Mouse (Mus musculus): ENCODE measurements around the gene Pbld2.

The Pbld2 gene

DNA sequence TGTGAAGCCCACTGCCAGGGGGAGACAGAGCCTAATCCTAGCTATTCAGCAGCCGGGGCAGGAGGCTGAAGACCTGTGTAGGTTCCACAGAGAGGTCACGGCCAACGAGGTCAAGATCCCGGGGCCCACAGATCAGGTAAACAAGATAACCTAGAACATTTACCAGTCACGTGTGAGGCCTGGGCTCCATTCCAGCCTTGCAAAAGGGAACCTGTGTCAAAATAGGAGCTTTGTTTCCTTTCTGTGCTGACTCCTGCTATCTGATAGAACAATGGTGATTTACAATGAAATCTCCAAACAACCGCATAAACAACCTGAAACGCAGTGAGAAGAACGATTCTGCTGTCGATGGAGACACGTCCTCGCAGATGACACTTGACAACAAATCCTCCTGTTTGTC, 36.3 kb downstream of the Pbld2 start:
- intact Hi-C loops (cut with DNase I) = no loop called here

DNA sequence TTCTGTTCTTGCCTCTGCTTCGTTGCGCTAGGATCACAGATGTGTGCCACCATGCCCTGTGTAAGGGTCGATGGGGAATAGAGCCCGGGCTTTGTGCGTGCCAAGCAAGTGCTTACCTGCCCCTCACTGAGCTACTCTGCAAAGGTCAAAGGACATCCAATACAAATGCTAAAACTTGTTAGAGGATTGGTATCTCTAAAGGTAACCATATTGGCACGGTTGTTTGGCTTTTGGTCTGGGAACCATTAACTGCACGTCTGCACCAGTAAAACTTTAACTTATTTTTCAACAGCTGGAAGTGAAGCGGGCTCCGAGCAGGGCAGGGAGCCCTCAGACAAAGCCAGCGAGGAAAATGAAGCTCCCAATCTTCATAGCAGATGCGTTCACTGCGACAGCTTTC, 37.2 kb downstream of the Pbld2 start:
- intact Hi-C loops (cut with DNase I) = no loop called here

DNA sequence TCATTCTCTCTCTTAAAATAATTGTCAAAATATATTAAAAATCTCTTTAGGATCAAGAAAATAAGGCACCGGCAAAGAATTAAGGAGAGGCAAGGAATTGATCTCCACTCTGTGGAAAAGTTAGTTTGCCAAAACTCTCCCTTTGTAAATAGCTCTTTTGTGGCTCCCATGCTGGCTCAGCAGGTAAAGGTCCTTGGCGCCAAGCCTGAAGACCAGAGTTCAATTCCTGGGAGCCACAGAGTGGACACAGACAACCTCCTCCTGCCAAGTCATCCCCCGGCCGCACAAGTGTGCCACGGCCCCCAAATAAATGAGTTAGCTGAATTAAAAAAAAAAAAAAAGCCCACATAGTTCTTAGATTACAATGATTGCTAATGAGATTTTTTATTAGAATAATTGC, 38.6 kb downstream of the Pbld2 start:
- intact Hi-C loops (cut with DNase I) = no loop called here

DNA sequence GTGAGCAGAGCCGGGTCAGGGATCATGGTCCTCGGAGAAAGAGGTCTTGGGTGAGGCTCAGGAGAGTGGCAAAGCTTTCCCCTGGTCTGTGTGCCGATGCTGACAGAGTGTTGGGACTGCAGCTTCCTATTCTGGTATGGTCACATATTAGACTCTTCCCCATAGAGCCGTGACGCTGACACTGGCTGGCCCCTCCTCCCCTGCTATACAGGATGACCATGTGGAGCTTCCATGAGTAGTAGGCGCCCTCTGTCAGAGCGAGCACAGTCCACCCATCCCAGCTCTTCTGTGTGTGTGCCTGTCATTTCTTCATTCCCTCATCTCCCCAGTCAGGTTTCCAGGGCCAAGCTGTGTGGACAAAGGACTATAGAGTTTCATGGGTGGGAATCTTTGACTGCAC, 39.2 kb downstream of the Pbld2 start:
- intact Hi-C loops (cut with DNase I) = no loop called here

DNA sequence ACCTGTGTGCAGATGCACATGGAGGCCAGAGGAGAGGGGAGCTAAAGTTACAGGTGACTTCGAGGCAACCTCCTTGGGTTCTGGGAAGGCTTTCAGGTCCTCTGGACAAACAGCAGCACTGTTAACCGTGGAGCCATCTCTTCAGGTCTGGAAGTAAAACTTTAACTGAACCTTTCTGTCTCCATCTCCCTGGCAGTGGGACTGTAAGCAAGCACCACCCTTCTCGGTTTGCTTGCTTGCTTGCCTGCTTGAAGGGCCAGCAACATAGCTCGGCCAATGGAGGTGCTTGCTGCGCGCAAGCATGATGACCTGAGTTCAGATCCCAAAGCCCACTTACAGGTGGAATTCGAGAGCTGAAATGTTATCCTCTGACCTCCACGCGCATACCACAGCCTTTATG, 40.4 kb downstream of the Pbld2 start:
- intact Hi-C loops (cut with DNase I) = no loop called here

DNA sequence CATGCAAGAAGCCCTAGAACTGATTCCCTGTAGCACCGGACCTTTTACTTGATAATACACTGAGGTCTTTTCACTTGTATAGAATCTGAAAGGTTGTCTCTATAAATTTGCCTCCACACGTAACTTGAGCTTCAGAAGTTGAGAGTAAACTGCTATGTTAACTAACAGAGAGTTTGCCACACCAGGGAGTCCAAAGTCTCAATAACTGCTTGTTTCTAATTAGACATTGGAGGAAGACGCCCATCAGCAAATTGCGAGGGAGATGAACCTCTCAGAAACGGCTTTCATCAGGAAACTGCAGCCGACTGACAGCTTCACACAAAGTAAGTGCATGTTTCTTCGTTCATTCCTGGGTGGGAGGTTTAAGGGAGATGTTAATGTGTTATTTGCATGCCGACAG, 41.4 kb downstream of the Pbld2 start:
- intact Hi-C loops (cut with DNase I) = loop anchor here (5.0 kb wide), 1 partner anchor 78 kb away; no protein-coding TSS in a partner anchor

DNA sequence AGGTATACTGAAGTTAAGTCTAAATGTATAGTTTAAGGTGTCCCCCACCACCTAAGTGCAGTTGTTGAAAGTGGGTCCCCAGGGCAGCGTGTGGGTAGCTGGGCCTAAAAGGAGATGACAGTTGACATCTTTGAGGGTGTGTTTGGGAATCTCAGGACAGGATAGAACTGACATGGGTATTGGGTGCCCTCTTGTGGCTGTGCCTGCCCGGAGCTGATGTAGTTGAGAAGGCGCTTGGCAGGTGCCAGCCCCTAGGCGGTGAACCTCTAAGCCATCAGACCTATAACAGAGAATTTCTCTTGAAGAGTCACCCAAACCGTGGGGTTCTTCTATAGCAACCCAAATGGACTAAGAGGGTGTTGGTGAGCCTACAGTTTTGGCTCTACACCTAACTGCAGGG, 41.9 kb downstream of the Pbld2 start:
- intact Hi-C loops (cut with DNase I) = loop anchor here (5.0 kb wide), 1 partner anchor 79 kb away; no protein-coding TSS in a partner anchor

DNA sequence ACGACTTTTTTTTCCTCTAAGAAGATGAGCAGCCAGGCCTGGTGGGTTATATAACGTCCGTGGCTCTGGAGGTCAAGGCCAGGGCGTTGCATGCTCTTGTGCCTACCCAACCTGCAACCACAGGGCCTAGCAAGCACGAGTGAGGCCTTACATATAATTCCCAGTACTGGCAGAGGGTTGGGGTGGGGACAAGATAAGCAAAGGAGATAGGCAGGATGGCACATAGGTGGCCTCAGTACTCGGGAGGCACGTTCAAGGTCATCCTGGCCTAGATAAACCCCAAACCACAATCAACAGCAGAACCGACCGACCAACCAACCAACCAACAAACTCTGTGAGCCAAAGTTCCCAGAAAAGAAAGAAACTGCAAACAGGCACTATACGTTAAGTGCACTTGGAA, 62.2 kb downstream of the Pbld2 start:
- intact Hi-C loops (cut with DNase I) = no loop called here

DNA sequence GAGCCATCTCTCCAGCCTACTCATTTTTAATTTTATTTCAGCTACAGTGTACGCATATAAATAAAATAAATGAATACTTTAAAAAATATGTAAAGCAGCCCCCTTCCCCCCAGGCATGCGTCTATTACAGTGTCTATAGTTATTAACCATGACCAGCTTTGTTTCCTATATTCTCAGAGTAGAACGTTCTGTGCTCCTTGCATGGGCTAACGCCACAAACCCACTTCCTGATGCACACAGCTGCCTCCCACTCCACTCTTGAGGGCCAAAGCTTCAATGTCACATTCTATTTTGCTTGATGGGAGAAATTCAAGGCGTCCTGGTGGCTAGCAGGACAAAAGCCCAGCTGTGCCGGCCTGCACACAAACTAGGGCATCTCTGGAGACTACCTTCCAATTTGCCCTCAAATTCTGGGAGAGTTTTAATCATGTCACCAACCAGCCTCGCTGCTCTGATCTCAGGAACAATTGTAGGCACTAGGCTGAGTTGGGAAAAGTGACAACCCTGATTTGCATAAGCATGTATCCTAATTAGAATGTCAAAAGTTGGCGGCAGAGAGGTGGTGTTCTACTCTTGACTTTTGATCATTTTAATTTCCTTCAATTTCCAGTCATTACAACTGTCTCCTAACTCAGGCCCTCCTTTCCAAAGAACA, 65.1 kb downstream of the Pbld2 start:
- intact Hi-C loops (cut with DNase I) = no loop called here

DNA sequence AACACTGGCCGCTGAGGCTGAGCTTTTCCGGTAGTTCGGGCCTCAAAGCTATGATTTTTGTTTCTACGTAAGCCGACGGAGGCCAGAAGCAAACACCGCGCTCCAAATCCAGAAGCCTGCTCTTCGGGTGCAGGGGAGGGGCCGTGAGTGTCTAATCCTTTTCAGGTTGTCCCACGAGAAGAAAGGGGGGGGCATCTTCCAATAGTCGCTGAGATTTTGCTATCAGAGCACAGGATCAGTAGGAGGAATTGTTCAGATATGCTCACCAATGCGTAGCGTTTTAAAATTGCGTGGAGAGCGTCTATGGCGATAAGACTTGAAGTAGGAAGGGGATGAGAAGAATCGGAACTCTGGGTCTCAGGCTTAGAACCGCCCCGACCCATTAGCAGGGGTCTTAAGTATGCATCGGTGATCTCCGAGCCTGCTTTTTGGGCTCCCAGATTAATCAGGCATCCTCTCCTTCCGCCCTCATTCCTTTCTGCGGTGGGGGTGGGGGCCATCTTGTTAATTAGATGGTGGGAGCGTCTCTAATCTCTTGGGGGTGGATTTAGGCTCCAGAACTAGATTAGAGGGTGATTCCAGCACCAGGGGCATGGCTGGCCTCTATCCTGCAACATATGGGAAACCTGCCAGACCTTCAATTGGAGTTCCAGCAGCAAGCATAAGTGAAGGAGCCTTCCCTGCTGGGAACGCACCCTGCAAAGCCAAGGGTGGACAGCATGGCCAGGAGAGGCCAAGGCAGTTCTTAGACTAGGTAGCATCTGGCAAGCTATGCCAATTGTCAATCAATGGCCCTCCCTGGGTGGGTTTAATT, 65.8 kb downstream of the Pbld2 start:
- intact Hi-C loops (cut with DNase I) = no loop called here

DNA sequence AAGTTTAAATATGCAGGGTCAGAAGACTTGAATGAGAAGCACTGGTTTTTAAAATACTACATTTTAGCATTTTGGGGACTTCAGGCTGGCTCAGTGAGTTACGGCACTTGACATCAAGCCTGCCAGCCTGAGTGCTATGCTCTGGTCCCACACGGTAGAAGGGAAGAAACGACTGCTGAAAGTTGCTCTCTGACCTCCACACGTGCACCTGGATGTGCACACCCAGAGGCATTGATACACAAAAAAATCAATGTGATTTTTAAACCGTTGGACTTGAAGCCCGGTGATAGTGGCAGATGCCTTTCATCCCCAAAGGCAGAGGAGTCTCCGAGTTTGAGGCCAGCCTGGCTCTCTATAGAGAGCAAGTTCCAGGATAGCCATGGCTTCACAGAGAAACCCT, 67.8 kb downstream of the Pbld2 start:
- intact Hi-C loops (cut with DNase I) = no loop called here

DNA sequence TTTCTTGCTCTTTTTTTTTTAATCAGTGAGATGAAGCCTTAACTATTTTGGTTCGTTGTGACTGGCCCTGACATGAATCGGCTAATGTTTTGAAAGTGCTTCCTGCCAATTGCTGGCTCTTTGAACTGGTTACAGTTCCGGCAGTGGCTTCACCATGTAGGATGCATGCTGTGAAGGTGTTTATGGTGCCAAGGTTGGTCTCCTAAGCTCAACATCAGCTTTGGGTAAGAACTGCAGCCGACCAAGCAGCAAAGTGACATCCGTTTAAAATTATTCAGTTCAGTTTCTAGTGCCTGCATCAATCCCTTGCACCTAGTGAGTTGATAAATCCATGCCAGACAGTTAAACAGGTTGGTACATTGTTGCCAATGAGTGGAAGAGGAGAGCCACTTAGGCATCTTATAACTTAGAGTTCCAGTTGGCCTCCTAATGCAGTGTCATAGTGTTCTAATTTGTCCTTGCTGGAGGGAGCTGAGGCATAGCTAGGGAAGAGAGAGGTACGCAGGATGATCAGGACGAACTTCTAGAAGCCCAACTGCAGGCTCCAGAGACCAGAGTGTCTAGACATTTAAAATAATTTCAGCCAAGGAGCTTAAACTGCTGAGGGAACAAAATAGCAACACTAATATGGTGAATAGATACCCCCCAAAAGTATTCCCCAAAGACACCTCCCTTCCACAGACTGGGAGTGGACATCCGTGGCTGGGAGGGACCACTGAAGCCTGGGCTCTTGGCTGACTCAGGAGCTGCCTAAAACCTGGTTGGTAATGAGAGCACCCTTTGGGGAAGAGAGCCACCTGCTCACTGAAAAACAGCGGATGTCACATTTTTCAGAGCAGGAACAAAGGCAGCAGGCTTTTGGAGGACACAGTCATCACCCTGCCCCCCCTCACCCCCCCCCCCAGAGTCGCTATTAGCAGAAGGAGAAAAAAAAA, 68.8 kb downstream of the Pbld2 start:
- intact Hi-C loops (cut with DNase I) = no loop called here

DNA sequence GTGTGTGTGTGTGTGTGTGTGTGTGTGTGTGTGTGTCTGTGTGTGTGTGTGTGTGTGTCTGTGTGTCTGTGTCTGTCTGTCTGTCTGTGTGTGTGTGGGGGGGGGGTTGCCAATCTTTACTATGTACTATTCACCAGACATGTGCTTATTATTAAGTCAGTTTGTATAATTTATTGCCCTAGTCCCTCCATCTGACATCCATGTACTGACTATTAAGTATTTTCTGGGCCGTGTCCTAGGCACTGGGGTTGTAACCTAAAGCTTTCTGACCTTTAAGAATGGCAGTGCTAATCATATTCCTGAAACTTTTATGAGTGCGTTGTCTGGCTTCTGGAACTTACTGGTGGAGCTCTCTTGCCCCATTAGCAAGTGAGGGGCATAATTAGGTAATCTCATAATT, 72.6 kb downstream of the Pbld2 start:
- intact Hi-C loops (cut with DNase I) = no loop called here

DNA sequence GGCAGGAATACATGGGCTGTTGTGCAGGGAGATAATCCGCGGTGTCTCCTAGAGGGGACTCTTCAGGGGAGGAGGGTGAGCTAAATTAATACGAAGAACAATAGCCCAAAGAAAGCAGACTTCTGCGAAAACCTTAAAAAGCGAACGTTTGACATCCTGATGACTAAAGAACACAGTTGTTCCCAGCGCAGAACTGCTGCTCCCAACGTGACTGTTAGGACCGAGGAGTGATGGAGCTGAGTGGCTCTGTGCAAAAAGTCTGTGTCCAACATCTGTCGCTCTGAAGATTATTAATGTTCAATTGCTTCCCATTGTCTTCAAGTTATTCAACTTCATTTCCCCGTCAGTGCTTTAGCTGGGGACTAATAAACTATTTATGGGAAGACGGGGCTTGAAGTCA, 74.1 kb downstream of the Pbld2 start:
- intact Hi-C loops (cut with DNase I) = no loop called here

DNA sequence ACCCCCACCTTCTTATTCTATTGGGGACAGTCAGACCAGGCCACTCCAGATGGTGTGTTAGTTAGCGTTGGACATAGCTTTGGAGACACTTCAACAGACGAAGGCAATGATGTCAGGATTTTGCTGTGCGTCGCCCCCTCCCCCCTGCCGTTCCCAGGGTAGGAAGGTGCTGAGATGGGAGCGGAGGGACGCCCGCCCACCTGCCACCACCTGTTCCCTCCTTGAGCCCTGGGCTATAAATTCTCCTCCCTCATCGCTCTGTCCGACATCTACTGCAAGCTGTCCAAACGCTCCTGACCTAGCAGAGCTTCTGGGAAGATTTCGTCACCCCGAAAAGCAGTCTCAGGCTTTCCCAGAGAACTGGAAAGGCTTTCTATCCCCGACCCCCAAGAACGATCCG, 75.4 kb downstream of the Pbld2 start, which contains the start of gene Atoh7:
Gene Atoh7, plus strand, starts transcription at position 131 of the 400 bp plus-strand sequence.
- intact Hi-C loops (cut with DNase I) = no loop called here

DNA sequence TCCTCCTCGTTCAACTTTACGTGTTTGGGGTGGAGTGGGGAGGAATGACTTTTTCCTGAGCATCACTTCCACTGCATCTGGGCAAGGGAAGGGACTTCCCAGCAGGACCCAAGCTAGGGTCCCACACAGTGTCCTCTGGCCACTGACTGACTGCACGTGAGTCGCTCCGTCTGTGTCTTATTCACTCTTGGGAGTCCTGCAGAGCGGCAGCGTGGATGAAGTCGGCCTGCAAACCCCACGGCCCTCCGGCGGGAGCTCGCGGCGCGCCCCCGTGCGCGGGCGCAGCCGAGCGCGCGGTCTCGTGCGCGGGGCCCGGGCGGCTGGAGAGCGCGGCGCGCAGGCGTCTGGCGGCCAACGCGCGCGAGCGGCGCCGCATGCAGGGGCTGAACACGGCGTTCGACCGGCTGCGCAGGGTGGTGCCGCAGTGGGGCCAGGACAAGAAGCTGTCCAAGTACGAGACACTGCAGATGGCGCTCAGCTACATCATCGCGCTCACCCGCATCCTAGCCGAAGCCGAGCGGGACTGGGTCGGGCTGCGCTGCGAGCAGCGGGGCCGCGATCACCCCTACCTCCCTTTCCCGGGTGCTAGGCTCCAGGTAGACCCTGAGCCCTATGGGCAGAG, 75.9 kb downstream of the Pbld2 start:
- intact Hi-C loops (cut with DNase I) = no loop called here

DNA sequence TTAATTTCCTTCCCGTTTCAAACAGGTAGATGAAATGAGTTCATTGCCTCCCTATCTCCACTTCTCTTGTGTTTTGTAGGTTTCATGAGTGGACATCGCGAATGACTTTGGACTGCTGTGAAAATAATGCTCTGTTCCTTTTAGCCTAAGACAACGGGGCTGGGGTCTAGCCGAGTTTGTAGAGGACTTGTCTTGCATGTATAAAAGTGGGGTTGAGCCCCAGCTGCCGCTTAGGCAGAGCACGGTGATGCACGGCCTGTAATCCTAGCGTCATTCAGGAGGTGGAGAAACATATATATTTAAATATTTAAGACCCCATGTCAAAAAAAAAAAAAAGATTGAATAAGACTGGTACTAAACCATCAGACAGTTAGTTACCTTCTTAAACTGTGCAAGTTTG, 76.5 kb downstream of the Pbld2 start:
- intact Hi-C loops (cut with DNase I) = no loop called here
